Mouse (Mus musculus) thymus, adult 2 months (tissue): ENCODE measurements around the gene Rbm33.

Experiments used
- CTCF ChIP-seq: fragments of 200-500 bp; IDR thresholded peaks from 2 replicates; pipeline ENCODE4 v1.5.1; 2012; ENCODE audit warnings: mild to moderate bottlenecking, control low read depth, low read length, moderate library complexity, borderline replicate concordance; ENCODE audit not compliant: control insufficient read depth, poor library complexity, insufficient read depth; ENCODE audit errors: extremely low read depth
- POLR2A ChIP-seq: fragments of 200-500 bp; IDR thresholded peaks from 2 replicates; pipeline ENCODE4 v1.6.1; 2012; ENCODE audit warnings: mild to moderate bottlenecking, low read length, control low read depth, moderate library complexity; ENCODE audit not compliant: control insufficient read depth, poor library complexity, insufficient read depth; ENCODE audit errors: extremely low read depth

DNA sequence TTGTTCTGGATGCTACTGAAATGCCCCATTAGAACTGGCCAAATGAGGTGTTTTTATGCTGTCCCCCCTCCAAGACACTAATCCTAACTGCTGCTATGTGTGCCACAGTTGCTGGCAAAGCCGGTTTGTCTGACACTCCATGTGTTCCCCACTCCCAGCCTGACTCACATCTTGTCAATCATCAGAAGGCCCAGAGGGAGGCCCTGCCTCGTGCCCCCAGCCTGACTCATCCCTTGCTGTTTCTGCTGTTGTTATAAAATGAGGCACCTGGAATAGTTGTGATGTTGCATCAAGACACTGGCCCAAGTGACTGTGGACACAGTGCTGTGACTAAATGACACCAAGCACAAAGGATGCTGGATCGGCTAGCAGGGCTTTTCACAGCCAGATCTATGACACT is 18.2 kb upstream of the Rbm33 start:
- no peak for TF ChIP-seq CTCF
- no peak for TF ChIP-seq POLR2A
